Mouse (Mus musculus): ENCODE measurements around the gene Tex21.
"Not testable (repeated sequence)": the region's sequence is repeated elsewhere in the genome, so short reads cannot be mapped to it uniquely, and the experiment has no call there.

Tex21 gene

DNA sequence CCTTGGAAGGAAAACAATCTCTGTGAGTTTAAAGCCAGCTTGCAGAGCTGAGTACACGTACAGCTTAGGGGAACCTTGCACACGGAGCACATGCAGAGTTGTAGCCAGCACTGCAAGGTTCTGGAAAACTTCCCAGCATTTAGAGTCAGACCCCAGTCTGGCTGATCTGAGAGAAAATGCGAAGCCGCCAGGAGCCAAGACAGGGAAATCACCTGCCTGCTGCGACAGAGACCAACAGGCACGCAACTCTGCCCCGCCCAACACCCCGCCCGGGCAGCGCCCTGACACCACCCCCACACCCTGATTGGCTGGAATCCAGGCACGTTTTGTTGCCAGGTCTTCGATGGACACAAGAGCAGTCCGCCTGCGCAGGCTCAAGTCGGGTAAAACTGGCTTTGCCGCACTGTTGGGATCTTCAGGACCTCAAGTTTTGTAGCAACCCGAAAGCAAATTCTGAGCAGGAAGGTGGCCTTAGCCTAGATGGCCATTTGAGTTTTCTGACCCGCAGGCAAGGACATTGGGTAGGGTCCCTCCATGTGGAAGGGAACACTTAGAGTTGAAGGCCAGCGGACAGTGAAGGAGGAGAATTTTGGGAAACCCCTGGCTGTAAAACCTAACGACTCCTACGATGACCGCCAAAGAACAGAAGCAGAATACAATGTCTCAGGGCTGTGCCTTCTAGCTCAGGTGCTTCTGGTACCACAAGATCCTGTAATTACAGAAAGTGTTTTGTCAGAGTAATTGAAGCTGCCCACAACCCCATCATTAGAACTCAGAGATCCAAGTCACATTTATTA lies 50.4 kb downstream of the Tex21 start:
- DNase-seq (ENCODE audit: low spot score), result peak; percentile 89

- DNase-seq (ENCODE audit: low spot score), result no peak
Observed at GRCm38 (mm10) chr12:76194526-76194925, 52.0 kb downstream of the Tex21 start.

- DNase-seq (ENCODE audit: low spot score), result no peak
Observed at GRCm38 (mm10) chr12:76190940-76191339, 55.6 kb downstream of the Tex21 start.

- DNase-seq (ENCODE audit: low spot score), result no peak
Observed at GRCm38 (mm10) chr12:76187849-76188248, 58.7 kb downstream of the Tex21 start.

GRCm38 (mm10) chr12:76186473-76186872 lies 60.1 kb downstream of the Tex21 start:
- no peak for DNase-seq (ENCODE audit: low spot score)

GRCm38 (mm10) chr12:76185167-76185816 lies 61.3 kb downstream of the Tex21 start:
- DNase-seq (ENCODE audit: low spot score), result no peak

DNA sequence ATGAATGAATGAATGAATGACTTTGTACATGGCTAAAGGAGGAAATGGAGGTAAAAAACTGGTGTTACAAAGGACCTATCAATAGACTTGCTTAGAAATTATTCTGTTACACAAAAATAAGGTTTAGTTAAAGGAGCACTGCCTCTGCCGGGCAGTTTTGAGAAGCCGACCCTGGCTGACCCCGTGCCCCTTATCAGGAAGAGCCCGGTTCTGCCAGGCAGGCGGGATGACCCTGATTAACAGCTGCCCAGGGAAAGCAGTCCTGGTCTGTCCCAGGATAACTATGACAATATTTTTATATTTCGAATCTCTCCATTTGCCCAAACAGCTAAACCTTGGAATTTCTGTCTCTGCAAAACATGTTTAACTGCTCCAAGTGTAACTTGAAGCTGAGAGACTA lies 62.3 kb downstream of the Tex21 start:
- DNase-seq (ENCODE audit: low spot score), result no peak

DNA sequence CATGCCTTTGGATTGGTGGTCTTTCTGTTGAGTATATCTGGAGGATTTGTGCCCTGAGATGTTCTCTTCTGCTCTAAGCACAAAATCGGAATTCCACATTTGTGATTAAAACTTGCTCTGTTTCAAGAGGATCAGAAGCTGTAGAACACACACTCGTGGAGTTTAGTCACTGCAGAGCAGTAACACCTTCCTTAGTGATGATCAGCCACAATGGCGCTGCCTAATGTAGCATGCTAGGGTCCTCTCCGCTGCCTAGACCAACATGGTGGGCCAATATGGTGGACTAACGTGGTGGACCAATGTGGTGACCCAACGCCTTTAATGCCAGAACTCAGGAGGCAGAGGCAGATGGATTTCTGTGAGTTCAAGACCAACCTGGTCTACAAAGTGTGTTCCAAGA lies 63.7 kb downstream of the Tex21 start:
- DNase-seq (ENCODE audit: low spot score), result no peak

DNA sequence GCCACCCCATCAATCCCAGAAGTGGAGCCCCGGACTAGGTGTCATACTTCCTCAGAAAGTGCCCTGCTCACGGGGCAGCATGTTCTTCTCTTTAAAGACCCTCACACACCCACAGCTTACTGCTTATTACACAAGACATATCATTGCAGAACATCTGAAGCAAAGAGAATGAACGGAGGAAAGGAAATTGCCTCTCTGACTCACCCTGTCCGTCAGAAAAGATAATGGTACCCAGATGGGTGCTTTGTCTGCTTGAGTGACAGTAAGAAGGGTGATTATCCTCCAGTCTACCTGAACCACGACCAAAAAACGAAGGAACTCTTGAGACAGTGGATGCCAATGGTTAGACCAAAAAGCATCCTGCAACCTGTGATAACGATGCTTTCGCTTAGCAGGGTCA lies 65.1 kb downstream of the Tex21 start:
- DNase-seq (ENCODE audit: low spot score), result no peak

GRCm38 (mm10) chr12:76180442-76180841 lies 66.1 kb downstream of the Tex21 start:
- DNase-seq (ENCODE audit: low spot score), result no peak

DNA sequence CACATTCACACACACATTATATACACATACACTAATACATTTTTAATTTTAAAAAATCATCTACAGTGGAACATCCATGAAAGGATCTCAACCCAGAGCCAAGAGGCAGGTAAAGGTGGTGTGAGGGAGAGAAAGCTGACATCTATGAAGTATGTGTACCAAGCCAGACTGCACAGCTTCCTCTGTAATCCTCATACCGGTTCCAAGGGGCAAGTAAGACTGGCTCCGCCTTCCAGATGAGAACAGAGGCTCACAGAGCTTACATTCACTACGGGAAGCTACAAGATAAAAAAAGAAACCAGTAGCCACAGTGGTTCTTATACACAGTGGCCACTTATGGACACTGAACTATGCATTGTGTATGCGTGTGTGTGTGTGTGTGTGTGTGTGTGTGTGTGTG lies 67.0 kb downstream of the Tex21 start:
- DNase-seq (ENCODE audit: low spot score), result no peak

GRCm38 (mm10) chr12:76179051-76179450 lies 67.5 kb downstream of the Tex21 start:
- DNase-seq (ENCODE audit: low spot score), result no peak

GRCm38 (mm10) chr12:76177864-76178518 lies 68.6 kb downstream of the Tex21 start:
- DNase-seq (ENCODE audit: low spot score), result peak; percentile 63

GRCm38 (mm10) chr12:76177000-76177863 lies 69.3 kb downstream of the Tex21 start, which contains the start of gene Esr2:
Gene Esr2, minus strand, starts transcription at chr12:76177259.
- DNase-seq (ENCODE audit: low spot score), result no peak

DNA sequence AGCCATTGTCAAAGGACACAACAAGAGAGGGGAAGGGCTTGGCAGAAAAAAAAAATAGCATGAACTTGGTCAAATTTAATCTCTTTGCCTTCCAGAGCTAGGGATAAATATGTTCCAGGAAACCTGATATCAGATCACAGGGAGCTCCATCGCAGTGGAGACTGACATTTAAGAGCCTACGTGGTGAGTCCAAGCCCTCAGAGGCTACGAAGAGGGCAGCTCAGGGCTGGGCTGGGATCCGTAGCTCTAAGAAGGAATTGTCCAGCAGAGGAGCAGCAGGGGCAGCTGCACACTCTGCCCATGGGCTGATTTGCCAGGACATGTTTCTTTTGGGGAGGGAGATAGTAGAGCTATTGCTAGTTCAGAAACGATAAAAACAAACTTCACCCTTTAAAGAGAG lies 80.9 kb downstream of the Tex21 start:
- DNase-seq (ENCODE audit: low spot score), result no peak

GRCm38 (mm10) chr12:76152389-76152788 lies 94.2 kb downstream of the Tex21 start:
- not testable (repeated sequence) for DNase-seq (ENCODE audit: low spot score)
